Mouse (Mus musculus) midbrain, postnatal 0 days (tissue): ENCODE measurements around the gene Cmah. TPM values are rescaled to one million over a fixed set of nuclear protein-coding genes. Genes with fewer than 3 reads are reported as not detected.

Source experiments
- ATAC-seq: fragments of 200-750 bp; cut with Nextera tagmentation; 2 replicates; pipeline ENCODE4 v1.8.0; 2017; ENCODE audit warnings: moderate number of reproducible peaks, mild to moderate bottlenecking, moderate TSS enrichment, moderate library complexity; ENCODE audit not compliant: low FRiP score
- DNase-seq: peaks from one replicate; pipeline ENCODE4 v3.0.0-alpha.2; 2015; ENCODE audit warnings: low spot score
- H3K27ac ChIP-seq: fragments of 300-500 bp; sonication (generic); 2 replicates; pipeline ENCODE4 v1.5.1; 2014; ENCODE audit warnings: low read depth, mild to moderate bottlenecking, low read length, mixed read lengths
- H3K27me3 ChIP-seq: fragments of 300-500 bp; sonication (generic); 2 replicates; pipeline ENCODE4 v1.6.1; 2014; ENCODE audit warnings: low read length, control low read depth, mixed read lengths; ENCODE audit not compliant: insufficient read depth
- H3K36me3 ChIP-seq: fragments of 300-500 bp; sonication (generic); 2 replicates; pipeline ENCODE4 v1.6.1; 2014; ENCODE audit warnings: low read length, control low read depth, mixed read lengths; ENCODE audit not compliant: insufficient read depth
- H3K4me1 ChIP-seq: fragments of 300-500 bp; sonication (generic); 2 replicates; pipeline ENCODE4 v1.6.1; 2014; ENCODE audit warnings: mild to moderate bottlenecking, control low read depth, antibody characterized with exemption, low read length, mixed read lengths; ENCODE audit not compliant: insufficient read depth
- H3K4me2 ChIP-seq: fragments of 300-500 bp; sonication (generic); 2 replicates; pipeline ENCODE4 v1.6.1; 2014; ENCODE audit warnings: low read depth, mild to moderate bottlenecking, low read length, mixed read lengths; ENCODE audit not compliant: poor library complexity, severe bottlenecking
- H3K4me3 ChIP-seq: fragments of 300-500 bp; sonication (generic); 2 replicates; pipeline ENCODE4 v1.5.1; 2014; ENCODE audit warnings: low read depth, mild to moderate bottlenecking, low read length, moderate library complexity
- H3K9ac ChIP-seq: fragments of 300-500 bp; sonication (generic); replicated peaks from 2 replicates; pipeline ENCODE4 v1.6.1; 2014; ENCODE audit warnings: mild to moderate bottlenecking, low read length, moderate library complexity, mixed read lengths; ENCODE audit not compliant: poor library complexity, severe bottlenecking
- H3K9me3 ChIP-seq: fragments of 300-500 bp; sonication (generic); 2 replicates; pipeline ENCODE4 v1.6.1; 2016; ENCODE audit warnings: low read length, control low read depth
- CTCF ChIP-seq: IDR thresholded peaks from 2 replicates; pipeline ENCODE4 v1.5.1; 2016; ENCODE audit warnings: antibody characterized with exemption, mild to moderate bottlenecking
- WGBS: fragments of 180-500 bp; shearing (Covaris S2); extraction: QIAGEN DNeasy Blood & Tissue Kit; methylation state at CpG from one replicate; pipeline ENCODE4 v1.1.7; 2014; 5-methylcytosine and 5-hydroxymethylcytosine counted together
- polyA plus RNA-seq: library from polyadenylated mRNA; unstranded; fragments of >200 nt; fragmentation: Nextera tagmentation; extraction: Ambion mirVana; gene quantifications from 2 replicates; pipeline ENCODE4 v1.2.1, GENCODE M21; 2015
- total RNA-seq: library from RNA; depleted of rRNA; stranded (reverse); fragments of >200 nt; gene quantifications from 2 replicates; pipeline ENCODE4 v1.2.3, GENCODE M21; 2014

The Cmah gene
- total and polyA plus RNA-seq, 2 experiments from 2014 or later: 0.05 to 0.14 TPM

GRCm38 (mm10) chr13:24337874-24338273, 10.7 kb downstream of the Cmah start:
- ATAC-seq: no peak
- DNase-seq: peak; percentile 19
- Histone ChIP-seq H3K4me2 (no peak overlapping the region), H3K27ac (no peak overlapping the region), H3K36me3 (no peaks in the 10 kb centered on the region), H3K9me3 (no peaks in the 10 kb centered on the region), H3K4me3 (no peak overlapping the region), H3K4me1 (no peaks in the 10 kb centered on the region), H3K9ac (no peak overlapping the region), H3K27me3 (no peaks in the 10 kb centered on the region)
- peak; percentile 65 for TF ChIP-seq CTCF
- WGBS: 60% methylated on average over 3 of the region's 3 CpGs

GRCm38 (mm10) chr13:24338343-24338861, 11.2 kb downstream of the Cmah start:
- H3K9me3 ChIP-seq: no peaks in the 10 kb centered on the region
- ATAC-seq (no peak), DNase-seq (no peak)
- no peak overlapping the region for H3K9ac ChIP-seq
- H3K4me3 ChIP-seq: no peak overlapping the region
- no peak overlapping the region for H3K4me2 ChIP-seq
- no peaks in the 10 kb centered on the region for H3K36me3 ChIP-seq
- H3K27ac ChIP-seq: no peak overlapping the region
- WGBS: 86% methylated on average over 4 of the region's 4 CpGs
- H3K27me3 ChIP-seq: no peaks in the 10 kb centered on the region
- no peaks in the 10 kb centered on the region for H3K4me1 ChIP-seq
- no peak for TF ChIP-seq CTCF

DNA sequence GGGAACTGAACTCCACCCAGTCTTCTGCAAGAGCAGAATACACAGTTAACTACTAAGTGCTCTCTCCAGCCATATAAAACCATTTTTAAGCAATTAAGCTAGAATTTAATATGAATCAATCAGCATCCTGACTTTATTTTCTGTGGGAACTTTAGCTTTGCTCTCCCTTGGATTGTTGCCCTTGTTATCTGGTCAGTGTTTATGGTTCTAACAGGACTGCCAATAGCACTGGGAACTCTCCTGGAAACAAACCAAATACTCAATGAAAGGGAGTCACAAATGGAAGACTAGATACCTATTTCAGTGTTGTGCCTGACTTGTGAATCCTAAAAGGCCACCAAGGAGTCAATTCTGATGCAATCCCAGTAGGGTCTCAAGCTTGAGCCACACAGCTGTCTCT, 12.7 kb downstream of the Cmah start:
- no peak for DNase-seq
- H3K9me3 ChIP-seq: no peaks in the 10 kb centered on the region
- no peak overlapping the region for H3K27ac ChIP-seq
- no peak overlapping the region for H3K4me2 ChIP-seq
- no peak for TF ChIP-seq CTCF
- no peaks in the 10 kb centered on the region for H3K36me3 ChIP-seq
- H3K27me3 ChIP-seq: no peaks in the 10 kb centered on the region
- ATAC-seq: no peak
- H3K9ac ChIP-seq: no peak overlapping the region
- H3K4me3 ChIP-seq: no peak overlapping the region
- no peaks in the 10 kb centered on the region for H3K4me1 ChIP-seq

DNA sequence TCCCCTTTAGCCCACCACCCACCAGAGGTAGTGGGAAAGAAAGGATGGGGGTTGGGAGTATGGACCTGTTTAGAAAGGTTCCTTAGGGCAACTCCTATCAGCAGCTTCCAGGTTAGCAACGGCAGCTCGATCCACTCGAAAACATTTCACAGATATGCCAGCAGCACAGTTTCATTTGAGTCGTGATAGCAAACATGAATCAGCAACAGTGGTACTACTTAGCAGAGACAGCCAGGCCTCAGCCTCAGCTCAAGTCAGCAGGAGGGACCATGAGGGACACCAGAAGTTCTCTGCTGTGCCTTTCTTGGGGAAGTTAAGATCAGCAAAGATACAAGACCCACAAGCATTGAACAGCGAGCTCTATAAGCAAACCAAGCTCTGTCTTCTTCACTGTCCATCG, 13.3 kb downstream of the Cmah start:
- no peak for ATAC-seq
- no peaks in the 10 kb centered on the region for H3K36me3 ChIP-seq
- no peak for TF ChIP-seq CTCF
- H3K27ac ChIP-seq: no peak overlapping the region
- 92% methylated on average over 6 of the region's 6 CpGs for WGBS
- no peaks in the 10 kb centered on the region for H3K4me1 ChIP-seq
- no peak for DNase-seq
- no peak overlapping the region for H3K9ac ChIP-seq
- H3K4me3 ChIP-seq: no peak overlapping the region
- no peaks in the 10 kb centered on the region for H3K27me3 ChIP-seq
- no peak overlapping the region for H3K4me2 ChIP-seq
- no peaks in the 10 kb centered on the region for H3K9me3 ChIP-seq

GRCm38 (mm10) chr13:24342091-24342490, 14.9 kb downstream of the Cmah start:
- ATAC-seq (no peak), DNase-seq (no peak)
- Histone ChIP-seq H3K27me3 (no peaks in the 10 kb centered on the region), H3K9ac (no peak overlapping the region), H3K4me2 (no peak overlapping the region), H3K9me3 (no peaks in the 10 kb centered on the region), H3K4me3 (no peak overlapping the region), H3K36me3 (no peaks in the 10 kb centered on the region), H3K27ac (no peak overlapping the region), H3K4me1 (no peaks in the 10 kb centered on the region)
- no peak for TF ChIP-seq CTCF
- WGBS: 89% methylated on average over 4 of the region's 4 CpGs

- no peak for TF ChIP-seq CTCF
- H3K4me3 ChIP-seq: no peak overlapping the region
Measured at GRCm38 (mm10) chr13:24353004-24353403, 25.8 kb downstream of the Cmah start.

More at GRCm38 (mm10) chr13:24353004-24353403, 25.8 kb downstream of the Cmah start:
- ATAC-seq (no peak), DNase-seq (no peak)
- Histone ChIP-seq H3K4me2 (no peak overlapping the region), H3K9me3 (no peaks in the 10 kb centered on the region), H3K4me1 (no peaks in the 10 kb centered on the region), H3K9ac (no peak overlapping the region), H3K27ac (no peak overlapping the region), H3K27me3 (no peaks in the 10 kb centered on the region), H3K36me3 (no peaks in the 10 kb centered on the region)
- WGBS: 92% methylated on average over 5 of the region's 5 CpGs
